In genomic region chr7:89193459-89193858, GRCm38 (mm10) we compare ENCODE assay signal across 22 mouse cellular contexts.
DNase-seq lines count a peak whose midpoint lies in the region; ATAC-seq and TF ChIP-seq lines count a peak whose summit lies in the region.
"Had no signal": no experiment of that assay in that cellular context is flagged by ENCODE, and none has a peak within 500 bp of the region (broad histone marks: within the 10 kb centered on the region; RNA-seq: fewer than 3 reads in every experiment).

No protein-coding gene starts in this region.

- intact Hi-C loops in heart, postnatal 10 days (cut with DNase I) = no loop called here

- no peak overlapping the region for H3K4me3 ChIP-seq in heart, embryonic 13.5 days
- no peak overlapping the region for H3K4me3 ChIP-seq in layer of hippocampus, adult 2 months
- no peak overlapping the region for H3K4me3 ChIP-seq in embryonic fibroblast, embryonic 13.5 days (ENCODE audit: insufficient read depth, low read length)
- no peak overlapping the region for H3K4me3 ChIP-seq in limb, embryonic 15.5 days
- H3K4me3 ChIP-seq in liver, embryonic 11.5 days (ENCODE audit: low read depth, low read length) = no peak overlapping the region
- H3K4me3 ChIP-seq: forebrain, embryonic 13.5 days; midbrain, embryonic 13.5 days; neural tube, embryonic 13.5 days had no signal

- H3K27ac ChIP-seq in heart, embryonic 13.5 days (replicated peaks) = peak overlapping the region; percentile 59
- H3K27ac ChIP-seq in layer of hippocampus, adult 2 months = peak overlapping the region; percentile 36
- peak overlapping the region; percentile 52 for H3K27ac ChIP-seq in embryonic fibroblast, embryonic 13.5 days (ENCODE audit: insufficient read depth, low read length)
- H3K27ac ChIP-seq in limb, embryonic 15.5 days = peak overlapping the region; percentile 61
- no peak overlapping the region for H3K27ac ChIP-seq in liver, embryonic 11.5 days (ENCODE audit: low read depth, low read length)
- H3K27ac ChIP-seq: forebrain, embryonic 13.5 days; midbrain, embryonic 13.5 days; neural tube, embryonic 13.5 days had no signal

- no peak for ATAC-seq in heart, embryonic 13.5 days (ENCODE audit: extremely low read depth, insufficient number of reproducible peaks, low FRiP score, low TSS enrichment)
- 0 out of 2 replicates have a peak, but pooled peaks have one; percentile 55 for ATAC-seq in limb, embryonic 15.5 days (ENCODE audit: insufficient number of reproducible peaks, low FRiP score, low TSS enrichment, low read depth)
- ATAC-seq in liver, embryonic 11.5 days (replicated peaks; ENCODE audit: low FRiP score) = no peak
- ATAC-seq: forebrain, embryonic 13.5 days; hindbrain, embryonic 16.5 days; midbrain, embryonic 13.5 days had no signal

- no peaks in the 10 kb centered on the region for H3K36me3 ChIP-seq in heart, embryonic 13.5 days
- no peaks in the 10 kb centered on the region for H3K36me3 ChIP-seq in limb, embryonic 15.5 days
- H3K36me3 ChIP-seq in liver, embryonic 11.5 days (ENCODE audit: control insufficient read depth, insufficient read depth, low read length) = no peaks in the 10 kb centered on the region
- H3K36me3 ChIP-seq: midbrain, embryonic 13.5 days; neural tube, embryonic 13.5 days had no signal

- no peak overlapping the region for H3K9ac ChIP-seq in heart, embryonic 13.5 days
- H3K9ac ChIP-seq in limb, embryonic 15.5 days = no peak overlapping the region
- no peak overlapping the region for H3K9ac ChIP-seq in liver, embryonic 11.5 days (ENCODE audit: low read depth, low read length)
- H3K9ac ChIP-seq: forebrain, embryonic 13.5 days; midbrain, embryonic 13.5 days; neural tube, embryonic 13.5 days had no signal

- H3K27me3 ChIP-seq in heart, embryonic 13.5 days (replicated peaks) = no peaks in the 10 kb centered on the region
- H3K27me3 ChIP-seq in limb, embryonic 15.5 days = no peaks in the 10 kb centered on the region
- no peaks in the 10 kb centered on the region for H3K27me3 ChIP-seq in liver, embryonic 11.5 days (replicated peaks; ENCODE audit: control insufficient read depth, insufficient read depth, low read length)
- H3K27me3 ChIP-seq: forebrain, embryonic 13.5 days; midbrain, embryonic 13.5 days; neural tube, embryonic 13.5 days had no signal

- no peak overlapping the region for H3K4me2 ChIP-seq in heart, embryonic 13.5 days
- H3K4me2 ChIP-seq in limb, embryonic 15.5 days = no peak overlapping the region
- no peak overlapping the region for H3K4me2 ChIP-seq in liver, embryonic 11.5 days
- H3K4me2 ChIP-seq: forebrain, embryonic 13.5 days; heart, embryonic 11.5 days; midbrain, embryonic 13.5 days; neural tube, embryonic 13.5 days had no signal

- no peaks in the 10 kb centered on the region for H3K9me3 ChIP-seq in heart, embryonic 13.5 days
- no peaks in the 10 kb centered on the region for H3K9me3 ChIP-seq in limb, embryonic 15.5 days
- H3K9me3 ChIP-seq in liver, embryonic 11.5 days (ENCODE audit: control insufficient read depth, low read length) = no peaks in the 10 kb centered on the region
- H3K9me3 ChIP-seq: forebrain, embryonic 13.5 days; midbrain, embryonic 13.5 days; neural tube, embryonic 13.5 days had no signal

- peaks cover 10% of the 10 kb centered on the region; the same call in 1 of the 2 replicates for H3K4me1 ChIP-seq in heart, embryonic 13.5 days
- H3K4me1 ChIP-seq in embryonic fibroblast, embryonic 13.5 days (ENCODE audit: control insufficient read depth, insufficient read depth, low read length) = 0 out of 2 replicates have a peak, but pooled peaks cover 4% of the 10 kb centered on the region
- H3K4me1 ChIP-seq in limb, embryonic 15.5 days = peaks cover 17% of the 10 kb centered on the region
- no peaks in the 10 kb centered on the region for H3K4me1 ChIP-seq in liver, embryonic 11.5 days (replicated peaks; ENCODE audit: control insufficient read depth, insufficient read depth, low read length)
- H3K4me1 ChIP-seq: forebrain, embryonic 13.5 days had no signal

- TF ChIP-seq CTCF in layer of hippocampus, adult 2 months (conservative IDR thresholded peaks at IDR 0.05) = no peak
- no peak for TF ChIP-seq CTCF in embryonic fibroblast, embryonic 13.5 days (IDR thresholded peaks at IDR 0.05; ENCODE audit: borderline replicate concordance, insufficient read depth, low read length)

- no peak for DNase-seq in heart, postnatal 10 days
- no peak for DNase-seq in layer of hippocampus, adult 2 months (ENCODE audit: low spot score in 2 of 2)
- no peak for DNase-seq in layer of hippocampus, adult 18-20 months (ENCODE audit: low spot score in 2 of 2)
- no peak for DNase-seq in liver, embryonic 11.5 days (ENCODE audit: low spot score)
- DNase-seq: adrenal gland, postnatal 36 days; B cell, adult 2 months; cerebellum, adult 11-12 months; cerebellum, postnatal 25 days; embryo, embryonic 11 days; gastrocnemius, postnatal 10 days; kidney, adult 11 months; kidney, postnatal 4 days; lung, adult 2 months; right cerebral cortex, adult 18-20 months had no signal

- TF ChIP-seq POLR2A in embryonic fibroblast, embryonic 13.5 days (IDR thresholded peaks at IDR 0.05; ENCODE audit: low read depth, low read length) = no peak

- 56% methylated on average over 5 of the region's 5 CpGs for WGBS in heart, embryonic 13.5 days
- 30% methylated on average over 5 of the region's 5 CpGs for WGBS in limb, embryonic 15.5 days
- 83% methylated on average over 5 of the region's 5 CpGs for WGBS in liver, embryonic 11.5 days
